Mouse (Mus musculus): ENCODE measurements around the gene Fcna. TPM values are rescaled to one million over a fixed set of nuclear protein-coding genes. Genes with fewer than 3 reads are reported as not detected.

Gene Fcna
- total RNA-seq, 1 experiment: not detected

DNA sequence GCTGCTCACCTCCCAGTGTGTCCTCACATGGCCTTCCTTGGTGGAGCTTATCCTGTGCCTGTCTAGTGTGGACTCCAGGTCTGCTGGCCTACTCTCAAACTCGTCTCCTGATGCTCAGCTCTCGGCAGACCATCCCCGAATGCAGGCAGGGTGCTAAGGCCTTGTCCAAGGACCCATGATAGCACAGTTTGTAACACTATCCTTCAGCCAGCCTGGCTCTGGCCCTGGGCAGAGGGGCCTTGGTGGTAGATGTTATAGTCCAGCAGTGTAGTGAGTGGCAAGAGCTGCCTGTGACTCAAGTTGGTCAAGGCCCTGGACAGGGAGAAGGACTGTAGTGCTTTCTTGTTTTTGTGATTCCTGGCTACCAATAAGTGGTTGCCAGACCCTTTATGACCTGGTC, 5.8 kb upstream of the Fcna start:
- no peak overlapping the region for H3K4me3 ChIP-seq (ENCODE audit: insufficient read depth in 1 of 2, low read depth in 1 of 2, low read length in 2 of 2, poor library complexity in 1 of 2, severe bottlenecking in 1 of 2)
- no peaks in the 10 kb centered on the region for H3K4me1 ChIP-seq (ENCODE audit: control insufficient read depth in 2 of 2, insufficient read depth in 2 of 2, low read length in 2 of 2, poor library complexity in 1 of 2)
- in situ Hi-C loops (cut with MboI; ENCODE audit: low sequenced_read_pairs in 2 of 2, unreplicated experiment in 2 of 2): no loop called here
- DNase-seq (ENCODE audit: low read depth, low spot score): no peak
- H3K27ac ChIP-seq (ENCODE audit: insufficient read depth, low read depth, low read length, poor library complexity, severe bottlenecking): no peak overlapping the region
- H3K9ac ChIP-seq (ENCODE audit: insufficient read depth, low read depth, low read length, poor library complexity, severe bottlenecking): no peak overlapping the region
- H3K9me3 ChIP-seq (ENCODE audit: control insufficient read depth, insufficient read depth, low read depth, low read length): no peaks in the 10 kb centered on the region
- no peaks in the 10 kb centered on the region for H3K36me3 ChIP-seq (ENCODE audit: control insufficient read depth, insufficient read depth, low read length, poor library complexity, severe bottlenecking)
- TF ChIP-seq ZC3H11A (IDR thresholded peaks at IDR 0.05; ENCODE audit: borderline replicate concordance, low read depth, low read length) (no peak), CHD2 (IDR thresholded peaks at IDR 0.05; ENCODE audit: low read depth, low read length) (no peak)

DNA sequence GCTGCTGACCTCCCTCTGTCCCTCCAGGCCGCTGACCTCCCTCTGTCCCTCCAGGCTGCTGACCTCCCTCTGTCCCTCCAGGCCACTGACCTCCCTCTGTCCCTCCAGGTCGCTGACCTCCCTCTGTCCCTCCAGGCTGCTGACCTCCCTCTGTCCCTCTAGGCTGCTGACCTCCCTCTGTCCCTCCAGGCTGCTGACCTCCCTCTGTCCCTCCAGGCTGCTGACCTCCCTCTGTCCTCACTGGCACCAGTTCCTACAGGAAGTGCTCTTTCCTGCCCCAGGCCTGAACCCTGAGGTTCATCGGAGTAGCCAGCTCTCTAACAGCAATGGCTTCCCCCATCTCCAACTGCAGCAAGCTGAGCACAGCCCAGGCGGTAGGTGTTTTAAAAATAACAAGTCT, 908 bp upstream of the Fcna start:
- no peak for TF ChIP-seq CHD2 (IDR thresholded peaks at IDR 0.05; ENCODE audit: low read depth, low read length)
- no peak for TF ChIP-seq ZC3H11A (IDR thresholded peaks at IDR 0.05; ENCODE audit: borderline replicate concordance, low read depth, low read length)
- TF ChIP-seq HCFC1 (IDR thresholded peaks at IDR 0.05; ENCODE audit: borderline replicate concordance, insufficient read depth, low read length): no peak
- no peak for TF ChIP-seq MAFK (IDR thresholded peaks at IDR 0.05; ENCODE audit: insufficient read depth, low read depth, low read length)
- no peak for TF ChIP-seq ZNF384 (IDR thresholded peaks at IDR 0.05; ENCODE audit: low read depth, low read length)
- Histone ChIP-seq H3K9ac (ENCODE audit: insufficient read depth, low read depth, low read length, poor library complexity, severe bottlenecking) (no peak overlapping the region), H3K9me3 (ENCODE audit: control insufficient read depth, insufficient read depth, low read depth, low read length) (no peaks in the 10 kb centered on the region), H3K36me3 (ENCODE audit: control insufficient read depth, insufficient read depth, low read length, poor library complexity, severe bottlenecking) (no peaks in the 10 kb centered on the region), H3K4me3 (ENCODE audit: insufficient read depth in 1 of 2, low read depth in 1 of 2, low read length in 2 of 2, poor library complexity in 1 of 2, severe bottlenecking in 1 of 2) (no peak overlapping the region), H3K27ac (ENCODE audit: insufficient read depth, low read depth, low read length, poor library complexity, severe bottlenecking) (no peak overlapping the region), H3K4me1 (ENCODE audit: control insufficient read depth in 2 of 2, insufficient read depth in 2 of 2, low read length in 2 of 2, poor library complexity in 1 of 2) (no peaks in the 10 kb centered on the region)
- no peak for DNase-seq (ENCODE audit: low read depth, low spot score)
- in situ Hi-C loops (cut with MboI; ENCODE audit: low sequenced_read_pairs in 2 of 2, unreplicated experiment in 2 of 2): no loop called here

DNA sequence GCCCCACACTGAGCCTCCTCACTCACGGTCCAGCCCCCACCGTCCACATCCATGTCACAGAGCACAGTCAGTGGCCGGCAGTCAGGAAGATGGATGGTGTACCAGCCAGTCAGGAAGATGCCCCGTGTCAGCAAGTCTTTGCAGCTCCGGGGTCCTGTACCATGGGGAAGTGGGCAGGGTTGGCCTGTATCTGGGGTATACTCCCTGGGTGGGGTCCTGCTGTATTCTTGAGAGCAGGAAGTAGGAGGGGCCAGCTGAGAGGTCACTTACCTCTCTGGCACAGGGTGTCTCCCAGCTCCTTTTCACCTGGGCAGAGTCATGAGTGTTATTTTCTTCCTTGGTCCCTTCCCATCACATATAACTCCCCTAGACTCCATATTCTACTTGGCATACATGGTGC, 1.8 kb downstream of the Fcna start:
- TF ChIP-seq MAFK (IDR thresholded peaks at IDR 0.05; ENCODE audit: insufficient read depth, low read depth, low read length) (no peak), CHD2 (IDR thresholded peaks at IDR 0.05; ENCODE audit: low read depth, low read length) (no peak), ZNF384 (IDR thresholded peaks at IDR 0.05; ENCODE audit: low read depth, low read length) (no peak), ZC3H11A (IDR thresholded peaks at IDR 0.05; ENCODE audit: borderline replicate concordance, low read depth, low read length) (no peak), HCFC1 (IDR thresholded peaks at IDR 0.05; ENCODE audit: borderline replicate concordance, insufficient read depth, low read length) (no peak)
- H3K9me3 ChIP-seq (ENCODE audit: control insufficient read depth, insufficient read depth, low read depth, low read length): no peaks in the 10 kb centered on the region
- no peak overlapping the region for H3K9ac ChIP-seq (ENCODE audit: insufficient read depth, low read depth, low read length, poor library complexity, severe bottlenecking)
- no peaks in the 10 kb centered on the region for H3K36me3 ChIP-seq (ENCODE audit: control insufficient read depth, insufficient read depth, low read length, poor library complexity, severe bottlenecking)
- H3K27ac ChIP-seq (ENCODE audit: insufficient read depth, low read depth, low read length, poor library complexity, severe bottlenecking): no peak overlapping the region
- DNase-seq (ENCODE audit: low read depth, low spot score): no peak
- in situ Hi-C loops (cut with MboI; ENCODE audit: low sequenced_read_pairs in 2 of 2, unreplicated experiment in 2 of 2): no loop called here
- no peaks in the 10 kb centered on the region; a peak in 1 of 4 replicates for H3K4me1 ChIP-seq (ENCODE audit: control insufficient read depth in 2 of 2, insufficient read depth in 2 of 2, low read length in 2 of 2, poor library complexity in 1 of 2)
- no peak overlapping the region for H3K4me3 ChIP-seq (ENCODE audit: insufficient read depth in 1 of 2, low read depth in 1 of 2, low read length in 2 of 2, poor library complexity in 1 of 2, severe bottlenecking in 1 of 2)

- peak; percentile 77 for DNase-seq (ENCODE audit: low read depth, low spot score)
- Histone ChIP-seq H3K4me3 (ENCODE audit: insufficient read depth in 1 of 2, low read depth in 1 of 2, low read length in 2 of 2, poor library complexity in 1 of 2, severe bottlenecking in 1 of 2) (peak within 1 kb of the TSS; percentile 69 to 80), H3K36me3 (ENCODE audit: control insufficient read depth, insufficient read depth, low read length, poor library complexity, severe bottlenecking) (no peaks in the 10 kb centered on the region; the same call in 1 of the 2 replicates), H3K4me1 (ENCODE audit: control insufficient read depth in 2 of 2, insufficient read depth in 2 of 2, low read length in 2 of 2, poor library complexity in 1 of 2) (no peaks in the 10 kb centered on the region; a peak in 1 of 4 replicates), H3K9ac (ENCODE audit: insufficient read depth, low read depth, low read length, poor library complexity, severe bottlenecking) (peak within 1 kb of the TSS; percentile 78), H3K27ac (ENCODE audit: insufficient read depth, low read depth, low read length, poor library complexity, severe bottlenecking) (no peak within 1 kb of the TSS), H3K9me3 (ENCODE audit: control insufficient read depth, insufficient read depth, low read depth, low read length) (no peaks in the 10 kb centered on the region)
- in situ Hi-C loops (cut with MboI; ENCODE audit: low sequenced_read_pairs in 2 of 2, unreplicated experiment in 2 of 2): no loop called here
- TF ChIP-seq CHD2 (IDR thresholded peaks at IDR 0.05; ENCODE audit: low read depth, low read length) (no peak), ZC3H11A (IDR thresholded peaks at IDR 0.05; ENCODE audit: borderline replicate concordance, low read depth, low read length) (no peak), HCFC1 (IDR thresholded peaks at IDR 0.05; ENCODE audit: borderline replicate concordance, insufficient read depth, low read length) (peak; percentile 15; the same call in 1 of the 2 replicates), ZNF384 (IDR thresholded peaks at IDR 0.05; ENCODE audit: low read depth, low read length) (no peak), MAFK (IDR thresholded peaks at IDR 0.05; ENCODE audit: insufficient read depth, low read depth, low read length) (no peak)
Measured at GRCm38 (mm10) chr2:25621229-25622200, 6.3 kb downstream of the Fcna start, which contains the start of gene Tmem141. Tmem141 (minus strand) TSS chr2:25622005.
